8 mouse cellular contexts compared by ENCODE assay signal in the genomic region with DNA sequence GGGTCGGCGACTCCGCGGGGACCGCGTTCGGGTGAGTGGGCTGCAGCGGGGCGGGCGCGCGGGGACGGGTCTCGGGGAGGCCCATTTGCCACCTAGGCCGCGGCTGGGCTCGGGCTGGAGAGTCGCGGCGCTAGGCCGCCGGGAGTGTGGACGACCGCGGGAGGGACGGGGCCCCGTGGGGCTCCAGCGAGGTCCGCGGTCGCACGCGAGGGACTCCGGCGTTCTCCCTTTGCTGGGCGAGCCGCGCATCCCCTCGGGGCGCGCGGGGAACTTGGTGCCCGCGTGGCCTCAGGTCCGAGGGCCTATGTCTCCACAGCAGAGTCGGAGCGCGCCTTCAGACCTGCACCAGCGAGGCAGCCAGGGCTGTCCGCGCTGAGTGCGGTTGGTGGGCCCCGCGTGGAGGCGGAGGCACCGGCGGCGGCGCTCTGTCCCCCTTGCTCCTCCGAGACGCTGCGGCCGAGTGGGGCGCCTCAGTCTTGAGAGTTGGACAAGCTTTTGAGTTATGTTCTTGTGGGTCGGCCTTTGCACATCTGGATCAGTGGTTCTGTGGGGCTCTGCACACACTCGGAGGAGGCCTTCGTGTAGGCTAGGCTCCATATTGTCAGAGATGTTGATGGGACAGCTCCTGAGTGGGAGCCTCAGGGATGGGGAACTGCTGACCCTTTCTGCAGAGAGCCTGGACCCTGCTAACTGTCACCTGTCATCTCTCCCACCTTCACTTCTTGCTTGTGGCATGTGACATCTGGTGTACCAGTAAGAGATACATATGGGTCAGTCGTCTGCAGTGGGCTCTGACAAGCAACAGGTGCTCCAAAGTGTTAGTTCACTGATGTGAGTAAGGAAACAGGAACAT. TPM values are rescaled to one million over a fixed set of nuclear protein-coding genes. Genes with fewer than 3 reads are reported as not detected.
A peak's percentile ranks its signal among the peaks of the same experiment; 100 is the strongest.
DNase-seq lines count a peak whose midpoint lies in the region; ATAC-seq and TF ChIP-seq lines count a peak whose summit lies in the region.

No protein-coding gene starts in this region.

- peaks cover 9% of the 10 kb centered on the region for H3K36me3 ChIP-seq in erythroblast, embryonic 14.5 days (ENCODE audit: control insufficient read depth)
- H3K36me3 ChIP-seq in intestine, postnatal 0 days (ENCODE audit: control insufficient read depth, insufficient read depth) = no peaks in the 10 kb centered on the region
- 0 out of 2 replicates have a peak, but pooled peaks cover 4% of the 10 kb centered on the region for H3K36me3 ChIP-seq in midbrain, embryonic 14.5 days (ENCODE audit: control insufficient read depth, insufficient read depth, low read length)

- H3K9ac ChIP-seq in intestine, postnatal 0 days (ENCODE audit: low read depth, low read length) = peak overlapping the region; percentile 88
- peak overlapping the region; percentile 83 for H3K9ac ChIP-seq in midbrain, embryonic 14.5 days (replicated peaks; ENCODE audit: low read length)

- H3K27me3 ChIP-seq in erythroblast, embryonic 14.5 days (ENCODE audit: control insufficient read depth) = peaks cover 30% of the 10 kb centered on the region
- no peaks in the 10 kb centered on the region for H3K27me3 ChIP-seq in intestine, postnatal 0 days (replicated peaks; ENCODE audit: control insufficient read depth, insufficient read depth, low read length)
- H3K27me3 ChIP-seq in midbrain, embryonic 14.5 days (ENCODE audit: control insufficient read depth, insufficient read depth, low read length) = no peaks in the 10 kb centered on the region

- peak overlapping the region; percentile 92 for H3K4me2 ChIP-seq in intestine, postnatal 0 days (replicated peaks; ENCODE audit: low read depth)
- H3K4me2 ChIP-seq in midbrain, embryonic 14.5 days (ENCODE audit: low read length) = peak overlapping the region; percentile 95

- no peaks in the 10 kb centered on the region for H3K9me3 ChIP-seq in erythroblast, embryonic 14.5 days (ENCODE audit: control insufficient read depth, low read length)
- no peaks in the 10 kb centered on the region for H3K9me3 ChIP-seq in intestine, postnatal 0 days (ENCODE audit: control insufficient read depth)
- H3K9me3 ChIP-seq in midbrain, embryonic 14.5 days (ENCODE audit: control insufficient read depth, low read length) = no peaks in the 10 kb centered on the region

- H3K4me3 ChIP-seq in erythroblast, embryonic 14.5 days (replicated peaks) = peak overlapping the region; percentile 86
- peak overlapping the region; percentile 77 for H3K4me3 ChIP-seq in intestine, postnatal 0 days (ENCODE audit: low read depth, low read length)
- peak overlapping the region; percentile 85 for H3K4me3 ChIP-seq in midbrain, embryonic 14.5 days (replicated peaks; ENCODE audit: low read depth, low read length)

- peak; percentile 23 for ATAC-seq in intestine, postnatal 0 days
- peak; percentile 5 for ATAC-seq in midbrain, embryonic 14.5 days (ENCODE audit: low FRiP score, low TSS enrichment)

- H3K4me1 ChIP-seq in erythroblast, embryonic 14.5 days (ENCODE audit: control insufficient read depth) = peaks cover 49% of the 10 kb centered on the region
- peaks cover 13% of the 10 kb centered on the region; the same call in 1 of the 2 replicates for H3K4me1 ChIP-seq in intestine, postnatal 0 days (replicated peaks; ENCODE audit: control insufficient read depth, insufficient read depth, low read length)
- peaks cover 48% of the 10 kb centered on the region for H3K4me1 ChIP-seq in midbrain, embryonic 14.5 days (ENCODE audit: control insufficient read depth, insufficient read depth, low read length)

- WGBS in intestine, postnatal 0 days = under 1% methylated on average over 51 of the region's 68 CpGs
- under 1% methylated on average over 68 of the region's 68 CpGs for WGBS in midbrain, embryonic 14.5 days

- peak overlapping the region; percentile 88 for H3K27ac ChIP-seq in intestine, postnatal 0 days (ENCODE audit: low read depth, low read length)
- peak overlapping the region; percentile 77 for H3K27ac ChIP-seq in midbrain, embryonic 14.5 days (replicated peaks; ENCODE audit: low read depth, low read length)

- TF ChIP-seq CTCF in intestine, postnatal 0 days (IDR thresholded peaks at IDR 0.05; ENCODE audit: low read depth) = 0 out of 2 replicates have a peak, but pooled peaks have one; percentile 3

- peak; percentile 38 to 45 for DNase-seq in kidney, postnatal 25 days
- DNase-seq in kidney, adult 9 months = no peak
- DNase-seq in R1 (ENCODE audit: low read depth, low spot score) = peak; percentile 52
- DNase-seq in midbrain, embryonic 14.5 days = no peak
- no peak for DNase-seq in ovary, adult 18-20 months (ENCODE audit: low spot score)
- DNase-seq in gastrocnemius, adult 8-10 months (ENCODE audit: low spot score in 2 of 2) = no peak

RNA-seq across cellular contexts. Expression of a gene that starts 0.6 kb away (rescaled TPM):
- polyA plus RNA-seq in erythroblast, embryonic 14.5 days (2012) = 0.76 and 1.2 TPM in 2 replicates
- 22.9 and 26.4 TPM in 2 replicates for polyA plus RNA-seq in intestine, postnatal 0 days (2015; fragmentation: Nextera tagmentation; extraction: Ambion mirVana)
- 67.2 and 76.6 TPM in 2 replicates for polyA plus RNA-seq in midbrain, embryonic 14.5 days (2014; fragmentation: Nextera tagmentation; extraction: Ambion mirVana)
- total RNA-seq in gastrocnemius, adult 8-10 months (2022) = 10 to 100 TPM; 16.6 to 19.2 (median 18.1) TPM

RNA-seq across cellular contexts. Expression of a gene that starts 15.4 kb away (rescaled TPM):
- not detected in 2 replicates for polyA plus RNA-seq in erythroblast, embryonic 14.5 days (2012)
- not detected in 2 replicates for polyA plus RNA-seq in intestine, postnatal 0 days (2015; fragmentation: Nextera tagmentation; extraction: Ambion mirVana)
- 2.7 and 3.8 TPM in 2 replicates for polyA plus RNA-seq in midbrain, embryonic 14.5 days (2014; fragmentation: Nextera tagmentation; extraction: Ambion mirVana)
- total RNA-seq in gastrocnemius, adult 8-10 months (2022) = not detected

RNA-seq across cellular contexts. Expression of a gene that starts 49.3 kb away (rescaled TPM):
- polyA plus RNA-seq in erythroblast, embryonic 14.5 days (2012) = 0.58 and 1.0 TPM in 2 replicates
- 9.8 and 11.1 TPM in 2 replicates for polyA plus RNA-seq in intestine, postnatal 0 days (2015; fragmentation: Nextera tagmentation; extraction: Ambion mirVana)
- 32.2 and 35.4 TPM in 2 replicates for polyA plus RNA-seq in midbrain, embryonic 14.5 days (2014; fragmentation: Nextera tagmentation; extraction: Ambion mirVana)
- total RNA-seq in gastrocnemius, adult 8-10 months (2022) = 10 to 100 TPM; 14.1 to 17.9 (median 16.3) TPM

RNA-seq across cellular contexts. Expression of a gene that starts 51.6 kb away (rescaled TPM):
- 69.4 and 72.6 TPM in 2 replicates for polyA plus RNA-seq in erythroblast, embryonic 14.5 days (2012)
- 132 and 142 TPM in 2 replicates for polyA plus RNA-seq in intestine, postnatal 0 days (2015; fragmentation: Nextera tagmentation; extraction: Ambion mirVana)
- polyA plus RNA-seq in midbrain, embryonic 14.5 days (2014; fragmentation: Nextera tagmentation; extraction: Ambion mirVana) = 158 and 179 TPM in 2 replicates
- 100 to 1,000 TPM; 124 to 131 (median 129) TPM for total RNA-seq in gastrocnemius, adult 8-10 months (2022)

Comparison
In these comparisons a context has a peak if more than half of its experiments do, and no peak if none do; other contexts are left out.
1. DNase-seq: peak in kidney, postnatal 25 days (2 of 2) and R1 (single experiment); none in kidney, adult 9 months (single experiment), midbrain, embryonic 14.5 days (single experiment), ovary, adult 18-20 months (single experiment) and gastrocnemius, adult 8-10 months (0 of 2).
2. RNA of a gene that starts 0.6 kb away (polyA plus RNA-seq): 67.2 to 76.6 TPM in midbrain, embryonic 14.5 days and 22.9 to 26.4 TPM in intestine, postnatal 0 days; 0.76 to 1.2 TPM in erythroblast, embryonic 14.5 days; every median in the first group is over 10 times any median in the second.
3. Peak in every context shown above with its lines, with median percentiles within 50 percentile points of each other: H3K4me3 ChIP-seq.